Mouse (Mus musculus) ES-E14 (cell line): Measurements from ENCODE around the gene Nt5c2. TPM values are rescaled to one million over a fixed set of nuclear protein-coding genes. Genes with fewer than 3 reads are reported as not detected.
A peak's percentile ranks its signal among the peaks of the same experiment; 100 is the strongest.

Source experiments
- DNase-seq: peaks from one replicate; pipeline ENCODE4 v3.0.0-alpha.2; 2013; ENCODE audit warnings: low read depth, low spot score
- H3K27ac ChIP-seq: 2 replicates; pipeline ENCODE4 v1.5.1; 2012; ENCODE audit warnings: low read depth, mild to moderate bottlenecking, low read length, moderate library complexity, mixed read lengths; ENCODE audit not compliant: poor library complexity, insufficient read depth, severe bottlenecking
- H3K36me3 ChIP-seq: 2 replicates; pipeline ENCODE4 v1.6.1; 2012; ENCODE audit warnings: mild to moderate bottlenecking, low read length, moderate library complexity, mixed read lengths; ENCODE audit not compliant: control insufficient read depth, poor library complexity, insufficient read depth, severe bottlenecking
- H3K4me1 ChIP-seq, 2 experiments: fragments of 150-350 bp in 1 of 2; sonication (generic) in 1 of 2; 2 replicates each; pipeline ENCODE4 v1.6.1; 2012; ENCODE audit warnings: low read length in 2 of 2, mild to moderate bottlenecking in 1 of 2, mixed read lengths in 1 of 2; ENCODE audit not compliant: control insufficient read depth in 2 of 2, insufficient read depth in 2 of 2, poor library complexity in 1 of 2
- H3K4me3 ChIP-seq, 2 experiments: fragments of 150-350 bp in 1 of 2; sonication (generic) in 1 of 2; 2 replicates each; pipeline ENCODE4 v1.5.1; 2012; ENCODE audit warnings: low read length in 2 of 2, low read depth in 1 of 2, mild to moderate bottlenecking in 1 of 2, mixed read lengths in 1 of 2; ENCODE audit not compliant: insufficient read depth in 1 of 2, poor library complexity in 1 of 2, severe bottlenecking in 1 of 2
- H3K9ac ChIP-seq: 2 replicates; pipeline ENCODE4 v1.6.1; 2012; ENCODE audit warnings: low read depth, mild to moderate bottlenecking, low read length, mixed read lengths; ENCODE audit not compliant: poor library complexity, insufficient read depth, severe bottlenecking
- H3K9me3 ChIP-seq: fragments of 150-350 bp; sonication (generic); 2 replicates; pipeline ENCODE4 v1.6.1; 2012; ENCODE audit warnings: low read depth, mild to moderate bottlenecking, low read length; ENCODE audit not compliant: control insufficient read depth, insufficient read depth
- CHD2 ChIP-seq: IDR thresholded peaks from 2 replicates; pipeline ENCODE4 v1.6.1; 2014; ENCODE audit warnings: mild to moderate bottlenecking, low read depth, low read length, inconsistent platforms
- HCFC1 ChIP-seq: IDR thresholded peaks from 2 replicates; pipeline ENCODE4 v1.6.1; 2012; ENCODE audit warnings: low read length, inconsistent platforms, borderline replicate concordance; ENCODE audit not compliant: insufficient read depth
- MAFK ChIP-seq: IDR thresholded peaks from 2 replicates; pipeline ENCODE4 v1.6.1; 2014; ENCODE audit warnings: mild to moderate bottlenecking, low read depth, low read length, inconsistent platforms; ENCODE audit not compliant: insufficient read depth
- ZC3H11A ChIP-seq: IDR thresholded peaks from 2 replicates; pipeline ENCODE4 v1.6.1; 2012; ENCODE audit warnings: low read depth, mild to moderate bottlenecking, inconsistent platforms, low read length, borderline replicate concordance
- ZNF384 ChIP-seq: IDR thresholded peaks from 2 replicates; pipeline ENCODE4 v1.6.1; 2012; ENCODE audit warnings: low read depth, low read length, inconsistent platforms
- in situ Hi-C, 2 experiments: fragments of 600-800 bp; cut with MboI; formaldehyde crosslinking; loops; one replicate each; pipeline ENCODE4 v1.15.1; 2025; ENCODE audit warnings: low sequenced_read_pairs in 2 of 2, inconsistent platforms in 1 of 2; ENCODE audit not compliant: unreplicated experiment in 2 of 2
- total RNA-seq: library from RNA; depleted of rRNA; stranded (reverse); fragments of 300-350 nt; gene quantifications from 2 replicates; pipeline ENCODE4 v1.2.3, GENCODE M21; 2012

Gene Nt5c2
- total RNA-seq, 1 experiment: 27.0 TPM

GRCm38 (mm10) chr19:46877886-46878285 is 137.1 kb downstream of the Nt5c2 start:
- Histone ChIP-seq H3K4me3 (no peak overlapping the region), H3K36me3 (peaks cover 13% of the 10 kb centered on the region), H3K9me3 (no peaks in the 10 kb centered on the region), H3K27ac (no peak overlapping the region), H3K9ac (no peak overlapping the region), H3K4me1 (no peaks in the 10 kb centered on the region)
- in situ Hi-C loops: loop anchor here (10.0 kb wide), 1 partner anchor 213 kb away; no protein-coding TSS in a partner anchor
- TF ChIP-seq HCFC1: no peak
- no peak for TF ChIP-seq CHD2
- no peak for DNase-seq

GRCm38 (mm10) chr19:46875790-46876189 is 139.2 kb downstream of the Nt5c2 start:
- Histone ChIP-seq H3K4me3 (no peak overlapping the region), H3K9me3 (no peaks in the 10 kb centered on the region), H3K9ac (no peak overlapping the region), H3K4me1 (no peaks in the 10 kb centered on the region), H3K36me3 (peaks cover 16% of the 10 kb centered on the region), H3K27ac (no peak overlapping the region)
- in situ Hi-C loops: loop anchor here (10.0 kb wide), 1 partner anchor 211 kb away; no protein-coding TSS in a partner anchor
- DNase-seq: peak; percentile 73
- TF ChIP-seq ZC3H11A: 0 out of 2 replicates have a peak, but pooled peaks have one; percentile 8
- TF ChIP-seq CHD2: no peak

GRCm38 (mm10) chr19:46873924-46874323 is 141.0 kb downstream of the Nt5c2 start:
- no peak overlapping the region for H3K9ac ChIP-seq
- no peak for TF ChIP-seq ZNF384
- no peak for TF ChIP-seq MAFK
- TF ChIP-seq CHD2: no peak
- no peak for TF ChIP-seq HCFC1
- TF ChIP-seq ZC3H11A: no peak
- in situ Hi-C loops: loop anchor here (5.0 to 10.0 kb wide), 2 partner anchors 112 to 209 kb away; partner anchors contain the start of gene Cnnm2 (in 1 of the 2)
- H3K27ac ChIP-seq: no peak overlapping the region
- H3K4me3 ChIP-seq: no peak overlapping the region
- H3K9me3 ChIP-seq: no peaks in the 10 kb centered on the region
- peaks cover 14% of the 10 kb centered on the region for H3K36me3 ChIP-seq
- H3K4me1 ChIP-seq: peaks cover 0 to 2% of the 10 kb centered on the region in 2 experiments; a peak in 1 of 4 replicates
- no peak for DNase-seq

GRCm38 (mm10) chr19:46871651-46872050 is 143.3 kb downstream of the Nt5c2 start:
- Histone ChIP-seq H3K4me3 (no peak overlapping the region), H3K9ac (no peak overlapping the region), H3K27ac (no peak overlapping the region), H3K36me3 (peaks cover 8% of the 10 kb centered on the region; the same call in 1 of the 2 replicates), H3K9me3 (no peaks in the 10 kb centered on the region), H3K4me1 (peaks cover 0 to 5% of the 10 kb centered on the region in 2 experiments; a peak in 1 of 4 replicates)
- in situ Hi-C loops: loop anchor here (5.0 to 10.0 kb wide), 2 partner anchors 109 to 207 kb away; partner anchors contain the start of gene Cnnm2 (in 1 of the 2)
- DNase-seq: no peak
- no peak for TF ChIP-seq CHD2
- no peak for TF ChIP-seq ZC3H11A
- no peak for TF ChIP-seq HCFC1
- TF ChIP-seq MAFK: no peak
- no peak for TF ChIP-seq ZNF384

- Histone ChIP-seq H3K9ac (no peak overlapping the region), H3K9me3 (no peaks in the 10 kb centered on the region), H3K4me1 (peaks cover 0 to 5% of the 10 kb centered on the region in 2 experiments; a peak in 1 of 4 replicates), H3K27ac (no peak overlapping the region; the same call in 1 of the 2 replicates), H3K4me3 (no peak overlapping the region), H3K36me3 (peaks cover 8% of the 10 kb centered on the region; the same call in 1 of the 2 replicates)
- no peak for DNase-seq
- in situ Hi-C loops: loop anchor here (5.0 to 10.0 kb wide), 2 partner anchors 109 to 206 kb away; partner anchors contain the start of gene Cnnm2 (in 1 of the 2)
- TF ChIP-seq CHD2: no peak
- TF ChIP-seq ZNF384: no peak
- no peak for TF ChIP-seq HCFC1
- TF ChIP-seq ZC3H11A: no peak
- no peak for TF ChIP-seq MAFK
Measured at GRCm38 (mm10) chr19:46871096-46871495, 143.9 kb downstream of the Nt5c2 start.
